Mouse (Mus musculus) testis, adult 2 months (tissue): ENCODE data around the gene Cdc42ep4. TPM values are rescaled to one million over a fixed set of nuclear protein-coding genes. Genes with fewer than 3 reads are reported as not detected.

ENCODE experiments used
- H3K27ac ChIP-seq: fragments of 200-500 bp; 2 replicates; pipeline ENCODE4 v1.5.1; 2012; ENCODE audit warnings: low read depth, low read length; ENCODE audit not compliant: control insufficient read depth, insufficient read depth
- H3K27me3 ChIP-seq: fragments of 200-500 bp; 2 replicates; pipeline ENCODE4 v1.6.1; 2012; ENCODE audit warnings: mild to moderate bottlenecking, low read length, moderate library complexity; ENCODE audit not compliant: control insufficient read depth, insufficient read depth
- H3K36me3 ChIP-seq: fragments of 200-500 bp; 2 replicates; pipeline ENCODE4 v1.6.1; 2012; ENCODE audit warnings: mild to moderate bottlenecking, low read length; ENCODE audit not compliant: control insufficient read depth, insufficient read depth
- H3K4me1 ChIP-seq: fragments of 200-500 bp; 2 replicates; pipeline ENCODE4 v1.6.1; 2012; ENCODE audit warnings: low read length; ENCODE audit not compliant: control insufficient read depth, insufficient read depth
- H3K4me3 ChIP-seq: fragments of 200-500 bp; 2 replicates; pipeline ENCODE4 v1.5.1; 2012; ENCODE audit warnings: low read depth, mild to moderate bottlenecking, low read length, moderate library complexity, mixed read lengths; ENCODE audit not compliant: control insufficient read depth
- CTCF ChIP-seq: fragments of 200-500 bp; IDR thresholded peaks from 2 replicates; pipeline ENCODE4 v1.5.1; 2012; ENCODE audit warnings: low read depth, mild to moderate bottlenecking, inconsistent platforms, low read length, moderate library complexity; ENCODE audit not compliant: control insufficient read depth, insufficient read depth, insufficient replicate concordance
- POLR2A ChIP-seq: fragments of 200-500 bp; IDR thresholded peaks from 2 replicates; pipeline ENCODE4 v1.6.1; 2012; ENCODE audit warnings: low read depth, mild to moderate bottlenecking, inconsistent platforms, low read length, moderate library complexity; ENCODE audit not compliant: control insufficient read depth
- polyA plus RNA-seq: library from polyadenylated mRNA; depleted of rRNA; stranded (reverse); fragments of >200 nt; gene quantifications from 2 replicates; pipeline ENCODE4 v1.2.3, GENCODE M21; 2012

Gene Cdc42ep4
- polyA plus RNA-seq, 1 experiment: 27.4 TPM

- H3K4me3 ChIP-seq: peak overlapping the region; percentile 94
- H3K36me3 ChIP-seq: no peaks in the 10 kb centered on the region
- no peaks in the 10 kb centered on the region for H3K27me3 ChIP-seq
- H3K4me1 ChIP-seq: peaks cover 26% of the 10 kb centered on the region
- no peak for TF ChIP-seq CTCF
- no peak for TF ChIP-seq POLR2A
- no peak overlapping the region for H3K27ac ChIP-seq
These were observed 1.2 kb upstream of the Cdc42ep4 start for GRCm38 (mm10) chr11:113752685-113753430.

GRCm38 (mm10) chr11:113752158-113752661 lies 529 bp upstream of the Cdc42ep4 start:
- peak overlapping the region; percentile 94 for H3K4me3 ChIP-seq
- H3K27me3 ChIP-seq: no peaks in the 10 kb centered on the region
- TF ChIP-seq CTCF (no peak), POLR2A (no peak)
- no peaks in the 10 kb centered on the region for H3K36me3 ChIP-seq
- H3K27ac ChIP-seq: peak overlapping the region; percentile 99
- peaks cover 28% of the 10 kb centered on the region for H3K4me1 ChIP-seq

GRCm38 (mm10) chr11:113750571-113751483 lies 854 bp downstream of the Cdc42ep4 start:
- peaks cover 33% of the 10 kb centered on the region for H3K4me1 ChIP-seq
- H3K36me3 ChIP-seq: no peaks in the 10 kb centered on the region
- no peaks in the 10 kb centered on the region for H3K27me3 ChIP-seq
- TF ChIP-seq CTCF: no peak
- TF ChIP-seq POLR2A: no peak; the same call in 1 of the 2 replicates
- H3K4me3 ChIP-seq: peak overlapping the region; percentile 94
- H3K27ac ChIP-seq: peak overlapping the region; percentile 99

- Histone ChIP-seq H3K36me3 (no peaks in the 10 kb centered on the region), H3K4me1 (peaks cover 33% of the 10 kb centered on the region), H3K4me3 (peak overlapping the region; percentile 94), H3K27ac (peak overlapping the region; percentile 99), H3K27me3 (no peaks in the 10 kb centered on the region)
- no peak for TF ChIP-seq CTCF
- TF ChIP-seq POLR2A: no peak
These were observed 1.8 kb downstream of the Cdc42ep4 start for GRCm38 (mm10) chr11:113749749-113750351.

- TF ChIP-seq POLR2A: no peak
- TF ChIP-seq CTCF: no peak
- Histone ChIP-seq H3K36me3 (no peaks in the 10 kb centered on the region), H3K4me1 (peaks cover 33% of the 10 kb centered on the region), H3K4me3 (peak overlapping the region; percentile 94), H3K27ac (peak overlapping the region; percentile 99), H3K27me3 (no peaks in the 10 kb centered on the region)
These were observed 2.7 kb downstream of the Cdc42ep4 start for GRCm38 (mm10) chr11:113748797-113749521.

- TF ChIP-seq CTCF: no peak
- TF ChIP-seq POLR2A: no peak
- H3K27me3 ChIP-seq: no peaks in the 10 kb centered on the region
- H3K27ac ChIP-seq: no peak overlapping the region
- H3K4me1 ChIP-seq: peaks cover 33% of the 10 kb centered on the region
- H3K4me3 ChIP-seq: peak overlapping the region; percentile 94
- no peaks in the 10 kb centered on the region for H3K36me3 ChIP-seq
These were observed 3.8 kb downstream of the Cdc42ep4 start for GRCm38 (mm10) chr11:113747725-113748380.
